Mouse (Mus musculus) liver, embryonic 14.5 days (tissue): ENCODE results near the gene Bmt2.

Experiments
- CTCF ChIP-seq: IDR thresholded peaks from 2 replicates; pipeline ENCODE4 v1.5.1; 2016; ENCODE audit warnings: antibody characterized with exemption, low read depth, control low read depth
- EP300 ChIP-seq: IDR thresholded peaks from 2 replicates; pipeline ENCODE4 v1.6.1; 2016; ENCODE audit warnings: antibody characterized with exemption, low read depth

DNA sequence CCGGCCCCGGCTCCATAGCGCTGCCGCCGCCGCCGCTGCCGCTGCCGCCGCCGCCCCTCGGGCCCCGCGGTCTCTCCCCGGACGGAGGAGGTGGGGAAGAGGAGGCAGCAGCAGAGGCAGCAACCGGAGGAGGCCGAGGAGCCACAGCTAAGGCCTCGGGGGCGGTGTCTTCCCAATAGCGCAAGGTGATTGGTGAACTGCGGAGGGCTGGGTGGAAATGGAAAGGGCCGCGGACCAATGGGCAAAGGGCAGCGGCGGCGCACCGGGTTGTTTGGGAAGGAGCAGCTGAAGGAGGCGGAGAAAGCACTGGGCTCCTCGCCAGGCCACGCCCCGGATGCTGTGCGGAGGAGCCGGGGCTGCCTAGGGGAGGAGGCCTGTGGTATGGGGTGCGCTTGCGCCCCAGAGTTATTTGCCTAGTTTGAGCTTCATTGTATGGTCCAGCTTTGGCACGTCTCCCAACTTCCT lies at the start of gene Bmt2:
- TF ChIP-seq CTCF: no peak
- no peak for TF ChIP-seq EP300
